Mouse (Mus musculus): ENCODE measurements around the gene Lifr. TPM values are rescaled to one million over a fixed set of nuclear protein-coding genes. Genes with fewer than 3 reads are reported as not detected.

Gene Lifr
- total RNA-seq, 2 experiments from 2014 or later: 8.4 to 9.2 TPM

DNA sequence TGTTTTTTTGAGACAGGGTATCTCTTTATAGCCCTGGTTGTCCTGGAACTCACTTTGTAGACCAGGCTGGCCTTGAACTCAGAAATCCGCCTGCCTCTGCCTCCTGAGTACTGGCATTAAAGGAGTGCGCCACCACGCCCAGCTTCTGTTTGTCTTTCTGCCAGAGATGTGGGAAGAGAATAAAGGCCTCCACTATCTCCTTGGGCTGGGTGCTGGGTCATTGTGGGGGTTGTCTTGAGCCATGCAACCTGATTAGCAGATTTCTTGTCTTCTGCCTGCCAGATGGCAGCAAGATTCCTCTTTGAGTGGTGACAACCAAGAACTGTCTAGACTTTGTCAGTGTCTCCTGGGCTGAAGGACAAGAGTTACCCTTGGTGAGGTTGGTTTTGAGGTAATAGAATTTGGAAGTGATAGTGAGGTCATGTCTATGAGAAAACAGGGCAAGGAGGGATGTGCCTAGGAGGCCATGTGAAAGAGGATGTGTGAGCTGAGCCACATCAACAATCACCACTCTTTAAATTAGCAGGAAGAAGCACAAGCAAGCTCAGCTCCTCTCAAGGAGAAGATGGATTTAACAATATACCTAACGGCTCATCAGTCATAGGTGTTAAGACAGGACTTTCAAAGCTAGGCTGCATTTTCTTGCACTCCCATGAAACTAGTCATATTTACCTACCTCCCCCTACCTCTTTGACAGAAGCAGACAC, 10.6 kb upstream of the Lifr start:
- peak; percentile 59; the same call in 1 of the 2 replicates for ATAC-seq (ENCODE audit: poor library complexity, severe bottlenecking)

DNA sequence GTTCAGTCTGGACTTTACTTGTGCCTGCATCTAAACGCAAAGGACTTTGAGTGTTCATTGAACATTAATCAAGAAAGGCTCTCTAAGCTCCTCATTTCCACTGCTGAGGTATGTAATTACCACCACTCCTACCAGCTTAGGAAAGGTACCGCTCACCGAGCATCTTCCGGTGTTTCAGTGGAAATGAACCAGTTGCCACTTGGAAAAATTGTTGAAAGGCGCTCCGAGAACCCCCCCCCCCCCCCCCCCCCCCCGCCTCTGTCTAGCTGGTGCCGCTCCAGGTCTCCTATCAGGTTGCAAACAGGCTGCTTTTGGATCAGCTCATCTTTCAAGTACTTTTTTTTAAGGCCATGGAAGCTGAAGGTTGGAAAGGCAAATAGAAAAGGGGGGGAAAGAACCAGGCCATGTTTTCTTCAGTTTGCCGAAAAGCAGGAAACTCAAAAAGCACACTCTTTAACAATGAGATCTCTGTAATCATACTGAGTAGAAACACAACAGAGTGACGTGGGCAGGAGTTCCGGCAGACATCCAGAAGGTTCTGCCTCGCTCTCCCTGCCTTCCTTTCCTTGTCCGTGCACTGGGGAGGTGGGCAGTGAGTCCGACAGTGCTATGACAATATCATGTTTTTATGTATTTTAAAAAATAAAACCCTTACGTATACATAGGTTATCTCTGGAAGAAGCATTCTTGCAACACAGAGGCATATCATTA, 9.3 kb upstream of the Lifr start:
- ATAC-seq (ENCODE audit: poor library complexity, severe bottlenecking): no peak

DNA sequence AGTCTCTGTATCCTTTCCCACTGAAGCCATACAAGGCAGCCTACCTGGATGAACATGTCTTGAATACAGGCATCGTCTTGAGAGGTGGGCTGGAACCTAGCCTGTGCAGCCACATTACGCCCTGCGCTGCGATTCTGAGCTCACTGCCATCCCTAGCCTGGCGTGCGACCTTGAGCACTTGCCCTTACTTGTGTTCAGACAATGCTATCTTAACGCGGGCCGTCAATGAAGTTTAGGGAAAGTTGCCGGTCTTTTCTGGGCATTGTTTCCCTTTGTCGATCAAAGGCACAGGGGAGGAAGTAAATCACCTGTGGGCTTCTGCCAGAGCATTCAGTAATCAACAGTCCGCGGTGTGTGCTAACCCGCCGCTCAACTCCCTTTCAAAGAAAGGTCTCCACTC, 8.6 kb upstream of the Lifr start:
- ATAC-seq (ENCODE audit: poor library complexity, severe bottlenecking): no peak

DNA sequence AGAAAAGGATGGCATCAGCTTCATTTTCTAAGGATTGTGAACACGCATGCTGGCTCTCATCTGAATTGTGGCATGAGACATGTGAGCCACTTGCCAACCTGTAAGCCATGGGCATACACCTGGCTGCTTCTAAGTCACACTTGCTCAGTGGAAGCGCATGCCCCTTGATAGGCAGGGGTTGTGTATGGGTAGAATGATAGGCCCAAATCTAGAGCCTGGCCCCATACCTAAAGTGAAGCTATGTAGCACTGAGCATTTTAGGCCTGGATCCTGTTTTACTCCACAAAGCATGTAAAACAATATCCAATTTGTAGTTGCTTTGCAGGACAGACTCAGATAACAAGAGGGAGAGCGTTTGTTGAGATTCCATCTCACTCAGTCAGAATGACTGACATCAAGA, 7.5 kb upstream of the Lifr start:
- no peak for ATAC-seq (ENCODE audit: poor library complexity, severe bottlenecking)

DNA sequence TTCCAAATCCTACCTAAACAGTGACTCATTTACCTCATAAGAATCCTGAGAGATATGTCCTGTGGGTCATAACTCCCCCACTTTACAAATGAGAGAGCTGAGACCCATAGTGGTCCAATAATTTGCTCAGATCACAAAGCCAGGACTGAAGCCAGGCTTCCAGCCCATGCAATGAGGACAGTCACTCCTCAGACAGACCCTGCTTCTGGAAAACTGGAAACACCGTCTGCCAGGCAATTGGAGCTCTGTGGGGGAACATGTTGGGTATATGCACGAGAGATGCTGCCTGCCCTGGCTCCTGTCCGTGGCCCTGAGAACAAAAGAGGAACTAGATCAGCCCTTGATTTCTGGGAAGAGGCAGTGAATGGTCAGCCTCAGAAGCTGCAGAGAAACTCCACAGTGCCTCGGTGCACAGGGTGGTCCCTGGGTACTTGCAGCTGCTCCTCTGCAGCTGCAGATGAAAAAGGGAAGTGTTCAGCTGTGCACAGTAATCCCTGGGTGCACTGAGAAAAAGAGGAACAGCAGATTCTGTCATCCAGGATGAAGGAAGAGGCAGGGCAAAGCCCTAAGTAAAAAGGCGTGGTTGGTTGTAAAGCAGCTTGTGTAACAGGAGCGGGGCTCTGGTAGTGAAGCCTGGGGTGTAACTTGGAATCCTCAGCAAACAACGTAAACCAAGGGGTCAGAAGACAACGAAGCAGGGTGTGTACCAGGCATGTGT, 5.5 kb upstream of the Lifr start:
- ATAC-seq (ENCODE audit: poor library complexity, severe bottlenecking): peak; percentile 91

DNA sequence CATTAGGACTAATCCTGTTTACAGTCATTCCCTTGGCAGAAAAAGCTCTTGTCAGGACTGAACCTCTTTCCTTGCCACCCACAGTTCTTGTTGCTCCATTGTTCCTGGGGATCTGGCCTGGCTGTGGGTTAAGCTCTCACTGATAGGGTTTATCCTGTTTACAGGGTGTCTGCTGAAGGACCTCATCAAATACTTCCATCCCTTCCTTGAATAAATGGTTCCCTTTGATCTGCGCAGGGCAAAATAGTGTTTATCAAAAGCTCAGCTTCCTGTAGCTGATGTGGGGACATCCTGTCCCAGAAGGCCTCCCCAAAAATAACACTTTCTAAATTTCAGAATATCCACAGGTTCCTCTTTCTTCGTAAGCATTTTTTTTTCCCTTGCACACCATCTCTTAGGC, 1.7 kb upstream of the Lifr start:
- ATAC-seq (ENCODE audit: poor library complexity, severe bottlenecking): peak; percentile 22

DNA sequence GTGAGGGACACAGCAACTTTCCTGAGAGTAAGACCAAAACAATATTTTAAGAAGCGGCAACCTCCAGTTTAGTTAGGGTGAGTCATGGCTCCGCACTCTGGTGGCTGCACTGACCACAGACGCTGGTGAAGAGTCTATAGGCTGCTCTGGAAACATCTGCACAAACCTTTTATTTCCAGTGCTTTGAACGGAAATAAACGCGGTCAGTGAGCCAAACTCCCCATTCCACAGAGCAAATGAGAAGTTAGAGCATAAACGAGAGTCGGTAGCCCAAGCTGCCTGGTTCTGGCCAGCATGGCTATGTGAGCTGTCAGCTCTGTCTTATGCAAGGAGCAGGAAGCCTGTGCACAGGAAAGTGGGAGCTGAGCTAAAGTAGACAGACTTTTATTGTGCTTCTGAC, 1.9 kb downstream of the Lifr start:
- ATAC-seq (ENCODE audit: poor library complexity, severe bottlenecking): peak; percentile 59

DNA sequence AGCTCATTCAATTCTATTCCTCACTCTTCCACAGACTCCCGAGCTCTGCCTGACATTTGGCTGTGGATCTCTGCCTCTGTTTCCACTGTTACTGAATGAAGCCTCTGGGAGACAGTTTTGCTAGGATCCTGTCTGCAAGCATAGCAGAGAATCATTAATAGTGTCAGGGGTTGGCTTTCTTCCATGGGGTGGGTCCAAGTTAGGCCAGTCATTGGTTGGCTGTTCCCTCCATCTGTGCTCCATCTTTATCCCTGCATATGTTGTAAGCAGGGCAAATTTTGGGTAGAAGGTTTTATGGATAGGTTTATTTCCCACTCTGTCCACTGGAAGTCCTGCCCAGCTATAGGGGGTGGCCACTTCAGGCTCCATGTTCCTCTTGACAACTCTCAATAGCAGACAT, 9.0 kb downstream of the Lifr start:
- no peak for ATAC-seq (ENCODE audit: poor library complexity, severe bottlenecking)

DNA sequence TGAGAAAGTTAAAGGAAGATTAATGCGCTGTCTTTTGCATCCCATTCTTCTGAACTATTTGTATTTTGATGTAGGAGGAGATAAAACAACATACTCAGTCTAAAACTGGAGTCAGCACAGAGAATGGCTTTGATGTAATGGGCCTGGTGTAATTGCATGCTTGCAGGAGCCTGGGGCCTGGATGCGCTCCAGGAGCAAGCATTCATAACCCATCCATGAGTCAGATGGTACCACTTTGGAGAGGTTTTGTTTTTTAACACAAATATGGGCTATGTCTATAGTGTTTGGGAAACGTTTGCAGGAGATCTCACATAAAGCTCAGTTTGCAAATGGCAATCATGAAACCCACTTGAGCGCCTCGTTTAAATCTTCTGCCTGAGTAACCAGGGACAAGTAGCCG, 9.8 kb downstream of the Lifr start:
- ATAC-seq (ENCODE audit: poor library complexity, severe bottlenecking): no peak

DNA sequence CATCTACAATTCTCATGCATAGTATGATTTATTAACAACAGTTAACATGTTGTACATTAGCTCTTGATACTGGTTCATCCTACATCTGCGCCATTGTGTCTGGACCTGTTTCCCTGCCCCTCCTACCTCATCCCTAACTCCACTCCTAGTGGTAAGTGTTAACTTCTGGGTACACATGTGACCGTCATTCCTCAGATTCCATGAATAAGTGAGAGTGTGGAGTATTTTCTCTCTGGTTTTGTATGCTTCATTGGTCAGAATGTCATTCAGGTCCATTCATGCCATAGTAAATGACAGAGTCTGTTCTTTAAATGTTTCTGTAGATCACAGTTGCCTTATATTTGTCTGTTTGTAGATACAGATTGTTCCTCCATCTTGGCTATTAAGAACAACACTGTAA, 12.6 kb downstream of the Lifr start:
- ATAC-seq (ENCODE audit: poor library complexity, severe bottlenecking): no peak

DNA sequence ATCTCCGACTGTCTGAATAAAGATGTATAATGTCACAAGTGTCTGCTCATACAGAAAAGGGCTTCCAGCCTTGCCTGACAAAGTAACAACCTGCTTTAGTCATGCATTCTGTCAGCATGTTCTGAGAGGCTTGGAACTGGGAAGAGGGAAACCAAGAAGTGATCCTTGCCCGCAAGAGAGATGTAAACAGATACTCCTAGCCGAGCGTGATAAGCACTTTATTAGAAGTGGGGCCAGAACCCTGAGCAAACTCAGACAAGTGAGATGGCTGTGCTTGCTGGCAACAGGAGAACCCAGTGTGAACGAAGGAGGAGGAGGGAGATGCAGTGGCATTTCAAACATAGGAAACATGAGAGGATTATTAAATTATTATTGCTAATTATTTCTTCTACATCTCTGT, 14.8 kb downstream of the Lifr start:
- ATAC-seq (ENCODE audit: poor library complexity, severe bottlenecking): no peak

DNA sequence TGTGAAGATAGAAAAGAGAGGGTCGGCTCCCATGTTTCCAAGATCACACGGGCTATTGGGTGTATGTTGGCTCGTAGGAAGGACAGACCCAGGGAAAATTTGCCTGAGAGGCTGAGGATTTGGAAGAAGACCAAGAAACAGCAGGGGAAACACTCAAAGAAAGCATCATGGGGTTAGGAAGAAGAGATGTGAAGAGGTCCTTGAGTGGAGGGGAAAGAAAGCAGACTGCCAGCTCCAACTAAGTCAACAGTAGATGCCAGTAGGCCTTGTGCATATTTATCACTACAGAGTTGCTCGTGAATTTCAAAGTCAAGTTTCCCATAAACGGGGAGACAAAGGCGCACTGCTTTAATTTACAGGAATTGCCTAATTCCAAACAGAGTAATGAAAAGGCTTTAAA, 17.7 kb downstream of the Lifr start:
- ATAC-seq (ENCODE audit: poor library complexity, severe bottlenecking): no peak

DNA sequence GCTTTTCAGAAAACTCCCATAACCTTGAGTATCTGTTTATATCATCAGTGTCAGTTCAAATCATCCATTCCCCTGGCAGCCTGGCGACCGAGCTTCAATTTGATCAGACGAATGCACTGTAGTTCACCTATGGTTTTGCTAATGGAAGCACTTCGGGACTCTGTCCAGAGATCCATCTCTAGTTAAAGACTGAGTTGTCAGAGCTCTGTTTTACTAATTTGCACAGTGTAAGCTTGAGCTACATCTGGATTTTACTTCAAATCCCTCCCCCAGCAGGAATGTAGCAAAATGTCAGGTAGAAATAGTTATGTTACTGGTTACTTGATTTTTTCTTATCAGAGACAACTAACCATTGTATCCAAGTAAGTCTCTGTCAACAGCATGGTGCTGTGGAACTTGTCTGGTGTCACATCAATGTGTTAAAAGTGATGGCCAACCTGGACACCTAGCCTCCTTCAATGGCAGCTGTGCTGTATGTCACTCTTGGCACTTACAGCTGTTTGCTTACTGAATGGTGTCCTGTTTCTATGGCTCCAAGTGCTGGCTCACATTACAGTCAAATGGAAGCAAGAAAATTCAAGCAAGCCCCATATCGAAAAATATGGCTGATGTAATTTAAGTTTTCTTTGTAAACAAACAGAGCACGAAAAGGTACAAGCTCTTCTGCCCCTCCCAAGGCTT, 22.0 kb downstream of the Lifr start:
- ATAC-seq (ENCODE audit: poor library complexity, severe bottlenecking): no peak

DNA sequence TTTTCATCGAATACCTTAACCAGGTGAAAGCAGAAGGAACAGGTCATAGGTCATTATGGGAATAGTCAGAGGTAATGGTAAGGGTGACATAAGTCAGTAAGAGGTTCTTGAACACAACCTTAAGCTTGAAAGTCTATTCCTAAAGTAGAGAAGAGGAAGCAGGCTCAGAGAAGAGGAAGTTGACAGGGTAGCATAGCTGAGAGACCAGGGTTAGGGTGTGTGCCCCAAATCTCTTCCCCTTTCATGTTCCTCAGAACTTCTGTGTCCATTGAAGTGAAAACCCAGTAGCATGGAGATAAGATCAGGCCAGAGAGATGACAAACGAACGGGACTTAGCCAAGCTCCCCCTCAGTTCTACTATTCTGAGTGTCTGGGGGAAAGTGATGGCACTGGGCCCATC, 23.5 kb downstream of the Lifr start:
- ATAC-seq (ENCODE audit: poor library complexity, severe bottlenecking): peak; percentile 97

DNA sequence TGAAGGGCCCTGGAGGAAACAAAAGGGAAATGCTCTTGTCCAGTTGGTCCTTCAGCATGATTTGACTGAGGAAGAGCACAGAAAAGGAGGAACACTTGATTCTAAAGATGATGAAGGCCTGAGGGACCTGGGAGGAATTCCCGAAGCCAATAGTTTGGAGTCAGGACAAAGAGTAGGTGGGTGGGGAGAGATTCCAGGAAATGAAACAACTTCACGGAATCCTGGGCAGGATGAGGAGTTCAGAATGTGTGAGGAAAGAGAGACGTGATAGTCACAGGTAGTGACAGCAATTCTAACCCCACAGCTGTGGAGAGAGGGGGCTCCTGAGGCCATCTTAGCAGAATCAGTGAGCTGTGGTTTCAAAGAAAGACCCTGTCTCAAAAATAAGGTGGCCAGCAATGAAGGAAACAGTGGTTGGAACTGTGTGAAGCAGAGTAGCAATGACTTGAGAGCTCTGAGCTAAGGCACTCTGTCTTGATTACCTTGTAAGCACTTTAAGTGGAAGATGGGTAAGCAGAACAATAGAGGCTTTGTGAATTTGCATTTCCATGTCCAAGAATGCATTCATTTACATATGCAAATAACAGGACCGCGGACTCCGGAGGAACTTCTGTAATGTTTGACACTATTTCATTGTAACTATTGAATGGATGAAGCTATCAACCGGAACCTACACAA, 25.1 kb downstream of the Lifr start:
- ATAC-seq (ENCODE audit: poor library complexity, severe bottlenecking): no peak

DNA sequence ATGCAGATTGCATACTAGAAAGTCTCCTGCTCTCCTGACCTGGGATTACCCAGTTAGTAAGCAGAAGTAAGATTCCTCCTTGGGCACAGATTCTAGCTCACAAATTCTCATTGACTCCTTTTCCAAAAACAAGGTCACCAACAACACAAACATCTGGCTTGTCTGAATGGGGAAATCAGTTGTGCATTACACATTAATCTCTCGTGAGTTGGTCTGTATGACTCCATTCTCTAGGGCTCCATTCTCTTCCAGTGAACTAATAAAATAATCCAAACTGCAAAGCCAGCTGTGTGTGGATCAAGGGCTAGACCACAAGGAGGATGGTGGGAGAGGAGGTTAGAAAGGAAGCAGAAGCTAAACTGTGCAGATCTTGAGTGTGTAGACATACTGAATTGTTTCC, 25.8 kb downstream of the Lifr start:
- ATAC-seq (ENCODE audit: poor library complexity, severe bottlenecking): no peak

DNA sequence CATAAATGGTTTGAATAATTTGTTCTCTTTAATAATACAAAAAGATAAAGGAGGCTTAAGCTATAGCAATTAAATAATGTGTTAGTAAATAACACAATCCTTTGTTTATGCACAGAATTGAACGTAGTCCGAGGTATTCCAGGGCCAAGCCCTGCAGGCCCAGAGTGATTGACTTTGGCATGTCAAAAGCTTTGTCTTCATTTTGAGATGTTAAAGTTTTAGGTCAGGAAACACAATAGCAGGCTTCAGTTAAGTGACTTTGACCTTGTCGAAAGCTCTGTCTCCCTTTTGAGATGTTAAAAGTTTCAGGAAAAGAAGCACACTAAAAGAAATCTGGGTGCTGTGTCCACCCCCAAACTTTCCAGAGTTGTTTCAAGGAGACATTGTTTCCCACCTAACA, 26.3 kb downstream of the Lifr start:
- no peak for ATAC-seq (ENCODE audit: poor library complexity, severe bottlenecking)

DNA sequence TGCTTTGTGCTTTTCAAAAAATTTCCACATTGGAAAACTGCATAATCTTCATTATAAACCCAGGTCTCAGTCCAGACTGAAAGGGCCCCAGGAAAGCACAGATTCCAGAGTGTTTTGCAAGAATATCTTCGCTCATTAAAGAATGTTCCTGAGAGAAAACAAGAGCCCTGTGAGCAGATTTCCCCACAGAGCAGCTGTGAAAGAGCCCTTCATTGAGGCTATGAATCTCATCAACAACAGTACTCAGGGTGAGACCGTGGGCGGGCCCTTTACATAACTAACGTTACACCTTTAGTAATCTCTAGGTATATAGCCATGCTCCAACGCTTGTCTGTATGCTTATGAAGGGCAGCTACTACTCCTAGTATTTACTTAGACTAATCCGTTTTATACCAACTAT, 27.5 kb downstream of the Lifr start:
- no peak for ATAC-seq (ENCODE audit: poor library complexity, severe bottlenecking)

DNA sequence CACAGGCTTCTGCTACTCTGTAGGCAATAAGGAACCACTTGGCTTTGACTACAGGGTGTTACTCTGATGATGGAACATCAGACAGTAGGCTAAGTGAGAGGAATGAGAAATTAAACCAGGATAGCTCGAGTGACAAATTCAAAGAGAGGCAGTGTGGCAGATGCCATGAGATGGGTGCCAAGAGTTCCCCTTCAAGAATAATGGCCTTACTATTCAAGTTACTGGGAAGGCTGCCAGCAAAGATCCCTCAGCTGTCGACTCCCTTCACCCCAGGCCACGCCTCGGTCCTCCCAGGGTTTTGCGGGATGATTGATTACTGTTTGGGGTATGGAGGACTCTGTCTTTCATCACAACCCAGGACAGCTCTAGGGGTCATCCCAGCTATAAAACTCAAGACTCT, 28.4 kb downstream of the Lifr start:
- ATAC-seq (ENCODE audit: poor library complexity, severe bottlenecking): no peak

DNA sequence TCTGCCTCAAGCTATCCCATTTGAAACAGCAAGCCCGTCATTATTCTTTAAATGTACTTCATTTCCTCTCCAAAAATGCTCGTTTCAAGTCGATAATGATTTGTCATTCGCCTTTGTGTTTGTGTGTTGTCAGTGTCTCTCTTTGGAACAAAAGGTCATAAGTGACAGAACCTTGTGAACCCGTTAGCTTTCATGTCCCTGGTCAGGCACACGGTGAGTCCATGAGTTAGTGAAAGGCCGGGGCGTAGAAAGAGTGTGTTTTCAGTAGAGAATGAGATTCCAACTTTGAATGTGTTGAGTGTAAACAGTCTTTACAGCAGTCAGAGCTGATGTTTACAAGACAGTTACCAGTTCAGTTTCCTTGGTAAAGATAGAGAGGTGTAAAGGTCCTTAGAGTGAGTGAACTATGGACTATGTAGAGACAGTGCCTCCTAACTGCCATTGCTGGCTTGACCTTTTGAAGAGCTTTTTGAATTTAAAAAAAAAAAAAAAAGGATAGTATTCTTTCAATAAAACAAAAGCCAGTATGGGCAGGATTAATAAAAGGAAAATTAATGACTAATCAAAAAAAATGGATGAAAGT, 29.6 kb downstream of the Lifr start:
- ATAC-seq (ENCODE audit: poor library complexity, severe bottlenecking): no peak
